Mouse (Mus musculus): ENCODE data around the gene Acp2.

DNA sequence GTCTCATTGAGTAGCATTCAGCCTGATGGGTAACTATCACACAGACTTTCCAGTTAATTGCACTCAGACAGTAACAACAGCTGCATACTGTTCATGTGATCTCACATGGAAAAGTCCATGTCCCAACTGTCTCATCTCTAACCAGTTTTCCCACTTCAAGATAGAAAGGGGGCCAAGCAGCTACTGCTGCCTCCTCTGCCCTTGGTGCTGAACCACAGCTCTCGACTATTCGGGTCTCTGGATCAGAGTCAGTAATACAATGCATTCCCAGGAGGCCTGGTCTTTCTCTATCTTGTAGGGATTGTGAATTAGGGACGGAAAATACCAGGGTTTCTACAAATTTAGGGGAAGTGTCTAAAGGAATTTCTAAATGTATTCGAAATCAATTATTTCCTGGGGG, 22.9 kb upstream of the Acp2 start:
- TF ChIP-seq CTCF (IDR thresholded peaks at IDR 0.05; ENCODE audit: low read depth, low read length), result no peak
- no peak for TF ChIP-seq POLR2A (IDR thresholded peaks at IDR 0.05; ENCODE audit: extremely low read depth, insufficient read depth, low read length)
